Mouse (Mus musculus) liver, embryonic 16.5 days (tissue): Measurements from ENCODE around the gene Lrmda. TPM values are rescaled to one million over a fixed set of nuclear protein-coding genes. Genes with fewer than 3 reads are reported as not detected.

Experiments
- ATAC-seq: fragments of 200-750 bp; cut with Nextera tagmentation; 2 replicates; pipeline ENCODE4 v1.8.0; 2017; ENCODE audit warnings: low read depth, mild to moderate bottlenecking, moderate number of reproducible peaks, moderate library complexity
- H3K27ac ChIP-seq: fragments of 300-500 bp; sonication (generic); 2 replicates; pipeline ENCODE4 v1.5.1; 2014; ENCODE audit warnings: mild to moderate bottlenecking, low read length
- H3K27me3 ChIP-seq: fragments of 300-500 bp; sonication (generic); 2 replicates; pipeline ENCODE4 v1.6.1; 2014; ENCODE audit warnings: low read depth, low read length, mixed read lengths; ENCODE audit not compliant: control insufficient read depth, insufficient read depth
- H3K36me3 ChIP-seq: fragments of 300-500 bp; sonication (generic); 2 replicates; pipeline ENCODE4 v1.6.1; 2014; ENCODE audit warnings: mild to moderate bottlenecking; ENCODE audit not compliant: control insufficient read depth, insufficient read depth
- H3K4me1 ChIP-seq: fragments of 300-500 bp; sonication (generic); 2 replicates; pipeline ENCODE4 v1.6.1; 2014; ENCODE audit warnings: low read depth, low read length, mixed read lengths; ENCODE audit not compliant: control insufficient read depth
- H3K4me2 ChIP-seq: fragments of 300-500 bp; sonication (generic); 2 replicates; pipeline ENCODE4 v1.6.1; 2014; ENCODE audit warnings: low read depth, low read length, mixed read lengths
- H3K4me3 ChIP-seq: fragments of 300-500 bp; sonication (generic); 2 replicates; pipeline ENCODE4 v1.5.1; 2014; ENCODE audit warnings: low read depth, mild to moderate bottlenecking, low read length
- H3K9ac ChIP-seq: fragments of 300-500 bp; sonication (generic); 2 replicates; pipeline ENCODE4 v1.6.1; 2014; ENCODE audit warnings: low read depth, low read length
- H3K9me3 ChIP-seq: fragments of 300-500 bp; sonication (generic); replicated peaks from 2 replicates; pipeline ENCODE4 v1.6.1; 2016; ENCODE audit warnings: low read length; ENCODE audit not compliant: control insufficient read depth
- WGBS: fragments of 180-500 bp; shearing (Covaris S2); extraction: QIAGEN DNeasy Blood & Tissue Kit; methylation state at CpG from one replicate; pipeline ENCODE4 v1.1.7; 2014; ENCODE audit not compliant: insufficient replicate concordance; 5-methylcytosine and 5-hydroxymethylcytosine counted together
- polyA plus RNA-seq: library from polyadenylated mRNA; unstranded; fragments of >200 nt; fragmentation: Nextera tagmentation; extraction: Ambion mirVana; gene quantifications from 2 replicates; pipeline ENCODE4 v1.2.1, GENCODE M21; 2015

The Lrmda gene
- polyA plus RNA-seq, 1 experiment from 2014 or later = 0.46 TPM

DNA sequence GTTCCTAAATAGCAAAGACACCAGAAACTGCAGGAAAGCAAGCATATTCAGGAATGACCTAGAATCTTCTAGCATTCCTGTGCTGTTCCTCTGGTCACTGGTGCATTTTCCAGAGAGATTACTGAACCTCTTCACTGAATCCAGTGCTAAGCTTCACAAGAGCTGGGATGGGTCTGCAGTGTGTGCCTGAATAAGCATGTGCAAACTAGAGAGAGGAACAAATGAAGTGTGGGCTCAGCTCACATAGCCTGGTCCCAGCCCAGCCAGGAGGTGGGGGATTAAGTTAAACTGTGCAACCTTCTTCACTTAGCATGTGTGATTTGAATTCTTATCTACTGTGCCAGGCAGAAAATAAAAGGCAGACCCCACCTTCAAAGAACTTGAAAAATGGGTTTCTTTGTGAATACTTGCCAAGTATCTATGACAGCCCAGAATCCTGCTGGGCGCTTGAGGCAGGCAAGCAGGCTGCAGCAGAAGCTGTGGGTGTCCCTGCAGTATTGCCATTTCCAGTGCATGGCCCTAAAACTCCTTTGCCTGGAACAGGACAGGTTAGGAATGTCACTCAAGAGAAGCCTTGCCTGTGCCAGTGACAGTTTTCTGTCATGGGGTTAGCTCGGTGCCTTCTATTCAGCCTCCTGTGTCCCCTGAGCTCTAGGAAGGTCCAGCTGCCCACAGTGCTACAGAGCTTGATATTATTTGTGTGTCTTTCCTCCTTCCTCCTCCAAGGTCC, 426.5 kb downstream of the Lrmda start:
- no peak overlapping the region for H3K4me3 ChIP-seq
- no peaks in the 10 kb centered on the region for H3K36me3 ChIP-seq
- H3K27ac ChIP-seq = no peak overlapping the region
- no peak for ATAC-seq
- WGBS = 45% methylated on average over 2 of the region's 2 CpGs
- no peaks in the 10 kb centered on the region for H3K27me3 ChIP-seq
- H3K4me2 ChIP-seq = no peak overlapping the region
- no peak overlapping the region for H3K9ac ChIP-seq
- no peaks in the 10 kb centered on the region for H3K9me3 ChIP-seq
- H3K4me1 ChIP-seq = no peaks in the 10 kb centered on the region

DNA sequence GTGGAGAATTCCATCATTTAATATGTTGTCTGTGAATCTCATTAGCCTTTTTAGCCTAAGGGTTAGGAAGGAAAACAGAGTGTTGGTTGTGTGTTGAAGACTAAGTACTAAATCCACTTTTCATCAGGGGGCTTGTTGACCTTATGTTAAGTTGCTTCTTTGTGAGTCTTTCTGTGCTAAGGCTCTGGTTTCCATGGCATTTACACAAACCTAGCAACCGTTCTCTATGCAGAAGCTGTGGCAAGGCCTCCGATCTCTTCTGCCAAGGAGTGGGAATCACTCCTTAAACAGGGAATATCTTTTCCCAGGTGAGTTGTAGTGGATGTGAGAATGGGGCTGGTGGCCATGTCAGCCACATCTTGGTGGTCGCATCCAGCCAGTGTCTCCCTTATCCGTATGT, 432.1 kb downstream of the Lrmda start:
- Histone ChIP-seq H3K27ac (no peak overlapping the region), H3K4me3 (no peak overlapping the region), H3K4me2 (no peak overlapping the region), H3K27me3 (no peaks in the 10 kb centered on the region), H3K9ac (no peak overlapping the region), H3K4me1 (no peaks in the 10 kb centered on the region), H3K9me3 (no peaks in the 10 kb centered on the region), H3K36me3 (no peaks in the 10 kb centered on the region)
- 76% methylated on average over 4 of the region's 4 CpGs for WGBS
- no peak for ATAC-seq

DNA sequence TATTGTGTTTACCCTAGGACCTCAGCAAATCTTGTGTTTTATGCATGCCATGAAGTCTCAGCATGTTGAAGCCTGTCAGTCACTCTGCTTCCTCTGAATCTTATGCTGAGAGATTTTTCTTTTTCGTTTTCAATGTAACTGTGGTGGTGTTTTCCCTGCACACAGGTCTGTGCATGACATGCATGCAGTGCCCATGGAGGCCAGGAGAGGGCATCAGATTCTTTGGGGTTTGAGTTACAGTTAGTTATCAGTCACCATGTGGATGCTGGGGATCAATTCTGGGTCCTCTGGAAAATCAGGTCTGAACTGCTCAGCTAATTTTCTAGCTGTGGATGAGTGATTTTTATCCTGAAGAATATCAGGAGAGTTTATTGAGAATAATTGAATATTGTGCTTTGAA, 444.8 kb downstream of the Lrmda start:
- H3K9ac ChIP-seq = no peak overlapping the region
- ATAC-seq = no peak
- H3K9me3 ChIP-seq = no peaks in the 10 kb centered on the region
- H3K4me3 ChIP-seq = no peak overlapping the region
- H3K27ac ChIP-seq = no peak overlapping the region
- H3K4me2 ChIP-seq = no peak overlapping the region
- H3K4me1 ChIP-seq = no peaks in the 10 kb centered on the region
- 50% methylated on average over 1 of the region's 1 CpGs for WGBS
- H3K27me3 ChIP-seq = no peaks in the 10 kb centered on the region
- H3K36me3 ChIP-seq = no peaks in the 10 kb centered on the region

DNA sequence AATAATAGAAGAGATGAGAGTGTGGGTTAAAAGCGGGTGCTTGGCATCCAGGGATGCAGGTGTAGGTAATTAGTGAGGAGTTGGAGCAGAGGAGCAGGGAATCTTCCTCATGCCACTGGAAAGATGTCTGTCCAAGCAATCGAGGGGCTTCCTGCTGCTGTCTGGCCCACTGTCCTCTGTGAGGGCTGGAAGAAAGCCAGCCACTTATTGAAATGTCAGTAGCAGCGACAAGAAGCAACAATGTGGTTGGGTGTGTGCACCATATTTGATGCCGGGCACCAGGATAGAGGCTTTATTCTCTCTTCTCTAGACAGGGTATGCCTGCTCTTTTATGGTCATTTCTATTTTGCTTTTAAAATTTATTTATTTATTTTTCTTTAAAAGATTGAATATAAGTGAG, 451.5 kb downstream of the Lrmda start:
- no peak overlapping the region for H3K27ac ChIP-seq
- WGBS = 50% methylated on average over 4 of the region's 4 CpGs
- no peak for ATAC-seq

DNA sequence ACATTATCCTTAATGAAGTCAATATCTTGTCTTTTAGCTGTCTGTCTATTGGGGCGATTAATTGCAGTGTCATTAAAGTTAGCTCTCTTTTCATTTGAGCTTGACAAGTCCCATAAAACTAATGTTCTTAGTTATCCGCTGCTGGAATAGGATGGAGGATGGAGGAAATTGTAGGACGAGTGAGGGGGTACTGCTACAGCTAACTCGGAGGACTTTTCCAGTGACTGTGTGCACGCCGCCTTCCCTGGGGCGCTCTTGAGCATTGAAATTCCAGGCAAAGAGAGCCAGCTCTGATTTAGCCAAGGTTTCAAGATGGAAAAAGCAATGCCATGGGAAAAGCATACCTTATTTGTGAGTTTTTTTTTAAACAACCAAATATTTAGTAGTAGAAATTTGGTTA, 453.9 kb downstream of the Lrmda start:
- no peaks in the 10 kb centered on the region for H3K4me1 ChIP-seq
- H3K4me2 ChIP-seq = no peak overlapping the region
- no peak for ATAC-seq
- H3K9me3 ChIP-seq = no peaks in the 10 kb centered on the region
- H3K9ac ChIP-seq = no peak overlapping the region
- H3K4me3 ChIP-seq = no peak overlapping the region
- WGBS = 74% methylated on average over 7 of the region's 7 CpGs
- H3K27ac ChIP-seq = no peak overlapping the region
- no peaks in the 10 kb centered on the region for H3K36me3 ChIP-seq
- no peaks in the 10 kb centered on the region for H3K27me3 ChIP-seq

More for the DNA sequence above, 451.5 kb downstream of the Lrmda start:
- Histone ChIP-seq H3K9ac (no peak overlapping the region), H3K27me3 (no peaks in the 10 kb centered on the region), H3K4me2 (no peak overlapping the region), H3K4me3 (no peak overlapping the region), H3K9me3 (no peaks in the 10 kb centered on the region), H3K36me3 (no peaks in the 10 kb centered on the region), H3K4me1 (no peaks in the 10 kb centered on the region)

DNA sequence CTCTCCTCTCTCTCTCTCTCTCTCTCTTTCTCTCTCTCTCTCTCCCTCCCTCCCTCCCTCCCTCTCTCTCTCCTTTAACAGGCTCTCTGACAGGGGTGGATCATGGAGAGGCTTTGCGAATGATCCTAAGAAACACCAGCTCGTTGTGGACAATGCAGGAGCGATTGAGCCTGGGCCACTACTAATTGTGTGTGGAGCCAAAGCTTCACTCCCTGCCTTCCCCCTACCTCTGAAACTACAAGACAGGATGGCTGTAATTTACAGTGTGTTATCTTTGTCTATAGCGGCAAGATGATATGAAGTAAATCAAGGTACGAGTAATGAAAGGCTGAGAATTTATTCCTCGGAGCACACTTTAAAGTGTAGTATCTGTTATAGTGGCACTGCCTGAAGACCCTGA, 454.5 kb downstream of the Lrmda start:
- H3K4me2 ChIP-seq = no peak overlapping the region
- no peak overlapping the region for H3K27ac ChIP-seq
- no peaks in the 10 kb centered on the region for H3K27me3 ChIP-seq
- H3K9ac ChIP-seq = no peak overlapping the region
- no peaks in the 10 kb centered on the region for H3K4me1 ChIP-seq
- H3K9me3 ChIP-seq = no peaks in the 10 kb centered on the region
- no peak overlapping the region for H3K4me3 ChIP-seq
- no peaks in the 10 kb centered on the region for H3K36me3 ChIP-seq
- no peak for ATAC-seq
- 70% methylated on average over 6 of the region's 6 CpGs for WGBS

DNA sequence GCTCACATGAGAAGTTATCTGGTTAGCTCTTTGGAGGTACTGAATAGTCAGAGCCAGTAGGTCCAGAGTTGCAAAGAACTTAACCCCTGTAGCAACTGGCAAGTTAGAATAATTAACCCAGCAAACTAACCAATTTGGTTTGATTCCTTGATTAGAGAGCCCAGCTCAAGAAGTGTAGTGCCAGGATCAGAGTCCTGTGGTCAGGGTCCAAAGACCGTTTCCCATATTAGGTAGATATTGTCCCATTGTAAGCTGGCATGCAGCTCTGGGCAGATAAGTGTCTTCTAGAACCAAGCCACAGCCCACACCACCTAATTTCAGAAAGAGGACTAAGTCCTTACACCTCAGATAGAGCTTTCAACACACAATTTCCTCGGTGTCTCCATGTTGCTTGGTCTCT, 473.8 kb downstream of the Lrmda start:
- H3K36me3 ChIP-seq = no peaks in the 10 kb centered on the region
- WGBS = 58% methylated on average over 2 of the region's 2 CpGs
- no peak overlapping the region for H3K9ac ChIP-seq
- H3K4me2 ChIP-seq = no peak overlapping the region
- H3K4me1 ChIP-seq = no peaks in the 10 kb centered on the region
- H3K27ac ChIP-seq = no peak overlapping the region
- ATAC-seq = no peak
- H3K27me3 ChIP-seq = no peaks in the 10 kb centered on the region
- H3K4me3 ChIP-seq = no peak overlapping the region
- no peaks in the 10 kb centered on the region for H3K9me3 ChIP-seq

DNA sequence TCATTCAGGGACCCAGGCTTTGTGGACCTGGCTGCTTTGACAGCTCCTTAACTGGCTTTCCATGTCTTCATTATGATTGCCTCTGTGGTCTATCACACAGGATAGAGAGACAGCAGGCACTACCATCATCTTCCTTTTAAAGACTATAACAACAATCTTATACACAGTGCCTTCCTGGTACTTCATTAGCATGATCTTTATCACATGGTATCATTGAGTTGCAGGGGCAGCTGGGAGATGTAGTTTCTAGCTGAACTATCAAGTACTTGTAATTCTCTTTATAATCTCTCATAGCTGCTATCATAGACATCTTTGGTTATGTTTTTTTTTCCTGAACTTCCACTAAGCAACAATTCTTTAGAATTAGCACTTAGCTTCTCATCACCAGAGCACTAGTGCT, 474.8 kb downstream of the Lrmda start:
- no peaks in the 10 kb centered on the region for H3K4me1 ChIP-seq
- no peaks in the 10 kb centered on the region for H3K27me3 ChIP-seq
- no peak overlapping the region for H3K27ac ChIP-seq
- no peak for ATAC-seq
- no peaks in the 10 kb centered on the region for H3K36me3 ChIP-seq
- no peaks in the 10 kb centered on the region for H3K9me3 ChIP-seq
- no peak overlapping the region for H3K9ac ChIP-seq
- H3K4me3 ChIP-seq = no peak overlapping the region
- H3K4me2 ChIP-seq = no peak overlapping the region

DNA sequence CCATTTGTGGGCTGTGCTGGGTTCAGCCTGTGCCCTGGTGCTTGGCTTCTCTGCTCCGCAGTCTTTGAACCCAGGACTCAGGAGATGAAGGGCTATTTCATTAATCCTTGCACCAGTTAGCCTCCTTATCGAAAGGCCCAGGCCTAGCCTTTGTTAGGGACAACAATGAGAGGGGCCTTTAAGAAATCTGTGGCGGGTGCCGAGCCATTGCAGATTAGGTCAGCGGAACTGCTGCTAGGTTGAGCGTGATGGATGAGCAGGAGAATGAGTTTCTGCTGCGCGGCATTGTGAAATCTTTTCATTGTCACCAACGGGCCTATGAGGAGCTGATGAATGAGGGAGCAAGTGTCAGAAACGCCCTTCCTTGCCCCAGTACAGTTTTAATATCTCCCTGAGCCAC, 475.4 kb downstream of the Lrmda start:
- ATAC-seq = no peak
- WGBS = 53% methylated on average over 10 of the region's 10 CpGs
- Histone ChIP-seq H3K9me3 (no peaks in the 10 kb centered on the region), H3K36me3 (no peaks in the 10 kb centered on the region), H3K4me3 (no peak overlapping the region), H3K9ac (no peak overlapping the region), H3K4me1 (no peaks in the 10 kb centered on the region), H3K27ac (no peak overlapping the region), H3K4me2 (no peak overlapping the region), H3K27me3 (no peaks in the 10 kb centered on the region)
